Mouse (Mus musculus): ENCODE measurements around the gene 1700019N19Rik. TPM values are rescaled to one million over a fixed set of nuclear protein-coding genes. Genes with fewer than 3 reads are reported as not detected.
A peak's percentile ranks its signal among the peaks of the same experiment; 100 is the strongest.

Gene 1700019N19Rik
- total and polyA plus RNA-seq, 2 experiments from 2014 or later = not detected

- Histone ChIP-seq H3K27ac (ENCODE audit: low read depth, low read length) (no peak overlapping the region), H3K36me3 (ENCODE audit: insufficient read depth, low read length) (no peaks in the 10 kb centered on the region), H3K4me3 (ENCODE audit: low read depth, low read length) (no peak overlapping the region), H3K9me3 (ENCODE audit: low read length) (no peaks in the 10 kb centered on the region), H3K9ac (replicated peaks; ENCODE audit: low read length, poor library complexity, severe bottlenecking) (no peak overlapping the region), H3K4me2 (ENCODE audit: low read depth, low read length, poor library complexity, severe bottlenecking) (no peak overlapping the region), H3K27me3 (ENCODE audit: insufficient read depth, low read length) (no peaks in the 10 kb centered on the region), H3K4me1 (ENCODE audit: insufficient read depth, low read length) (0 out of 2 replicates have a peak, but pooled peaks cover 15% of the 10 kb centered on the region)
- no peak for ATAC-seq (ENCODE audit: low FRiP score)
- no peak for TF ChIP-seq CTCF (IDR thresholded peaks at IDR 0.05)
- WGBS = 64% methylated on average over 13 of the region's 13 CpGs
- peak; percentile 30 for DNase-seq (ENCODE audit: low spot score)
These were observed 39.4 kb upstream of the 1700019N19Rik start for GRCm38 (mm10) chr19:58833639-58834180.

DNA sequence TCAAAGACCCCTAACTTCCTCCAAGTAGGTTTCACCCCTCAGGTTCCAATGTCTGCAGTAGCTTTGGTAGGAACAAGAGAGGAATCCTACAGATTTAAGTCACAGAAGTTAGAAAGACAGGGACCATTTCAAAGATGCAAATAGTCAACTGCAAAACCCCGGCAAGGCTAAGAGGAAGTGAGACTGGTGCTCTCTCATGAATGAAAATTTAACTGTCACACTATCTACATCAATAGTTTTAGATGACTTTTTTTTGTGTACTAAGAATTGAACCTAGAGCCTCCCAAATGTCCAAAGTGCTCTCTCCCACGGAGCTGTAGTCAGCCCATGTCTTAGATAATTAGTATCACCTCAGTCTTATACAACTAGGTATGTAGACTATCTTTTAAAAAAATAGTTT, 38.7 kb upstream of the 1700019N19Rik start:
- no peak for ATAC-seq (ENCODE audit: low FRiP score)
- H3K4me2 ChIP-seq (ENCODE audit: low read depth, low read length, poor library complexity, severe bottlenecking) = no peak overlapping the region
- H3K9me3 ChIP-seq (ENCODE audit: low read length) = no peaks in the 10 kb centered on the region
- H3K36me3 ChIP-seq (ENCODE audit: insufficient read depth, low read length) = no peaks in the 10 kb centered on the region
- TF ChIP-seq CTCF (IDR thresholded peaks at IDR 0.05) = no peak
- 79% methylated on average over 2 of the region's 2 CpGs for WGBS
- H3K4me1 ChIP-seq (ENCODE audit: insufficient read depth, low read length) = 0 out of 2 replicates have a peak, but pooled peaks cover 15% of the 10 kb centered on the region
- H3K27ac ChIP-seq (ENCODE audit: low read depth, low read length) = no peak overlapping the region
- no peak overlapping the region for H3K9ac ChIP-seq (replicated peaks; ENCODE audit: low read length, poor library complexity, severe bottlenecking)
- no peaks in the 10 kb centered on the region for H3K27me3 ChIP-seq (ENCODE audit: insufficient read depth, low read length)
- no peak for DNase-seq (ENCODE audit: low spot score)
- H3K4me3 ChIP-seq (ENCODE audit: low read depth, low read length) = no peak overlapping the region

DNA sequence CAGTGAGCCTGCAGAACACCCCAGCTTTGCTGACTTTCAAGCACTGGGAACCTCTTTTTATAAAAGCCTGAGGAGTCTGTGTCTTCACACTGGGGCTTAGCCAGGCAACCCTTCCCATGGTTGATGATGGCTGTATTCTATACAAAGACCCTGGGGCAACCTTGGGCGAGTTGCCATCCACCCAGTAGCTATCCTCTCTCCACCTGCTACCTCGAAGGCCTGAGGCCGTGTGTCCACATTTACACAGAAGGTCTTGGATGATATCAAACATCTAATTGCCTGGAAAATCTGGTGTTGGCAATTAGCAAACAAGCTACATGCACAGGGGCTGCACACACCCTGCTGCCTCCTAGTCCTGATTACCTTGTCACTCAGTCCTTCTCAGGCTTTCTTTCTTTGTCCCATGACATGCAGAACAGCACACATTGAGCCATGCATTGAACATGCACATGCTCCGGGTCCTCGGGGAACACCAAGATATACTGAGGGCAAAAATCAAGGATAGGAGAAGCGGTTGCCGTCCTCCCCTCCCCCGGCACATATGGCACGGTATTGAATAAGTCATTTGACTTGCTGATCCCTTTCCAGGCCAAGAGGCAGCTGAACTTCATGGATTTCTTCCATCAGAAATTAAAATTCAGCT, 37.1 kb upstream of the 1700019N19Rik start:
- Histone ChIP-seq H3K27me3 (ENCODE audit: insufficient read depth, low read length) (no peaks in the 10 kb centered on the region), H3K36me3 (ENCODE audit: insufficient read depth, low read length) (peaks cover 5% of the 10 kb centered on the region; the same call in 1 of the 2 replicates), H3K4me1 (ENCODE audit: insufficient read depth, low read length) (0 out of 2 replicates have a peak, but pooled peaks cover 15% of the 10 kb centered on the region), H3K9me3 (ENCODE audit: low read length) (no peaks in the 10 kb centered on the region), H3K27ac (ENCODE audit: low read depth, low read length) (no peak overlapping the region), H3K4me2 (ENCODE audit: low read depth, low read length, poor library complexity, severe bottlenecking) (no peak overlapping the region), H3K9ac (replicated peaks; ENCODE audit: low read length, poor library complexity, severe bottlenecking) (no peak overlapping the region), H3K4me3 (ENCODE audit: low read depth, low read length) (no peak overlapping the region)
- ATAC-seq (ENCODE audit: low FRiP score) (peak; percentile 6; the same call in 1 of the 2 replicates), DNase-seq (ENCODE audit: low spot score) (peak; percentile 78)
- 50% methylated on average over 9 of the region's 9 CpGs for WGBS
- no peak for TF ChIP-seq CTCF (IDR thresholded peaks at IDR 0.05)

DNA sequence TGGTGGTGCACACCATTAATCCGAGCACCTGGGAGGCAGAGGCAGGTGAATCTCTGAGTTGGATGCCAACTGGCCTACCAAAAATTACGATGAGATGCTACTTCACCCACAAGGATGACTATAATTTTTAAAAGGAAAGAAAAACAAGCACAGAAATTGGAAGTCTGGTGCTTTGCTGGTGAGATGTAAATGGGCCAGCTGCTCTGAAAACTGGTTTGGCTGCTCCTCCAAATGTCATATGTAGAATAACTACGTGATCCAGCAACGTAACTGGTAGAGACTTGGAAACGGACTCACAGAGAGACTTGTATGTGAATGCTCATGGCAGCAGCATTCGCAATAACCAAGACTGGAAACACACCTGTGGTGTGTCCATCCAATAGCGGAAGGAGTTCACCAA, 35.9 kb upstream of the 1700019N19Rik start:
- ATAC-seq (ENCODE audit: low FRiP score) = no peak
- Histone ChIP-seq H3K4me2 (ENCODE audit: low read depth, low read length, poor library complexity, severe bottlenecking) (no peak overlapping the region), H3K4me3 (ENCODE audit: low read depth, low read length) (no peak overlapping the region), H3K27me3 (ENCODE audit: insufficient read depth, low read length) (no peaks in the 10 kb centered on the region), H3K27ac (ENCODE audit: low read depth, low read length) (peak overlapping the region; percentile 32; the same call in 1 of the 2 replicates), H3K9ac (replicated peaks; ENCODE audit: low read length, poor library complexity, severe bottlenecking) (no peak overlapping the region), H3K9me3 (ENCODE audit: low read length) (no peaks in the 10 kb centered on the region), H3K4me1 (ENCODE audit: insufficient read depth, low read length) (0 out of 2 replicates have a peak, but pooled peaks cover 15% of the 10 kb centered on the region), H3K36me3 (ENCODE audit: insufficient read depth, low read length) (peaks cover 11% of the 10 kb centered on the region; the same call in 1 of the 2 replicates)
- TF ChIP-seq CTCF (IDR thresholded peaks at IDR 0.05) = no peak
- DNase-seq (ENCODE audit: low spot score) = no peak
- WGBS = 91% methylated on average over 7 of the region's 7 CpGs

GRCm38 (mm10) chr19:58829575-58829974, 35.3 kb upstream of the 1700019N19Rik start:
- H3K4me3 ChIP-seq (ENCODE audit: low read depth, low read length) = no peak overlapping the region
- DNase-seq (ENCODE audit: low spot score) (peak; percentile 89), ATAC-seq (ENCODE audit: low FRiP score) (peak; percentile 71)
- H3K9ac ChIP-seq (replicated peaks; ENCODE audit: low read length, poor library complexity, severe bottlenecking) = no peak overlapping the region
- peaks cover 17% of the 10 kb centered on the region; the same call in 1 of the 2 replicates for H3K36me3 ChIP-seq (ENCODE audit: insufficient read depth, low read length)
- H3K4me2 ChIP-seq (ENCODE audit: low read depth, low read length, poor library complexity, severe bottlenecking) = no peak overlapping the region
- H3K9me3 ChIP-seq (ENCODE audit: low read length) = no peaks in the 10 kb centered on the region
- H3K27me3 ChIP-seq (ENCODE audit: insufficient read depth, low read length) = no peaks in the 10 kb centered on the region
- 29% methylated on average over 5 of the region's 5 CpGs for WGBS
- no peak for TF ChIP-seq CTCF (IDR thresholded peaks at IDR 0.05)
- H3K27ac ChIP-seq (ENCODE audit: low read depth, low read length) = peak overlapping the region; percentile 32; the same call in 1 of the 2 replicates
- H3K4me1 ChIP-seq (ENCODE audit: insufficient read depth, low read length) = 0 out of 2 replicates have a peak, but pooled peaks cover 15% of the 10 kb centered on the region

DNA sequence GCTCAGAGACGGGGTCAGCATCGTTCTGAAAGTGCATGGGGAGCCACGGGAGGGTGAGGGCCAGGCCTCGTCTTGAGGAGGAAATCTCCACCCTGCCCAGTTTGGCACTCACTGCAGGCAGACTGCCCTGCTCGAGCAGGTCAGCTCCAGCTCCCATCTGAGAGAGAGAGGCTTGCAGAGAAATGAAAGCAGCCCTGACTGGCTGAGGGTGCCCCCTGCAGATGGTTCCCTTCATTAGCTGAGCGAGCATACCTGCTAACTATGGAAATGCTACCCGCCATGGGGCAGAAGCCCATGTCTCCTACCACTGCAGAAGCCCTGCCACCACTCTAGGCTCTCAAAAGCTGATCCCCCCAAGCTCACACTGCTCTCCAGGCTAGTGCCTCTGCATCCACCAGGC, 33.4 kb upstream of the 1700019N19Rik start:
- no peaks in the 10 kb centered on the region for H3K27me3 ChIP-seq (ENCODE audit: insufficient read depth, low read length)
- no peak overlapping the region for H3K27ac ChIP-seq (ENCODE audit: low read depth, low read length)
- H3K9ac ChIP-seq (replicated peaks; ENCODE audit: low read length, poor library complexity, severe bottlenecking) = no peak overlapping the region
- 0 out of 2 replicates have a peak, but pooled peaks cover 15% of the 10 kb centered on the region for H3K4me1 ChIP-seq (ENCODE audit: insufficient read depth, low read length)
- ATAC-seq (ENCODE audit: low FRiP score) (no peak), DNase-seq (ENCODE audit: low spot score) (no peak)
- 58% methylated on average over 7 of the region's 7 CpGs for WGBS
- peaks cover 21% of the 10 kb centered on the region; the same call in 1 of the 2 replicates for H3K36me3 ChIP-seq (ENCODE audit: insufficient read depth, low read length)
- H3K4me2 ChIP-seq (ENCODE audit: low read depth, low read length, poor library complexity, severe bottlenecking) = no peak overlapping the region
- TF ChIP-seq CTCF (IDR thresholded peaks at IDR 0.05) = no peak
- H3K9me3 ChIP-seq (ENCODE audit: low read length) = no peaks in the 10 kb centered on the region
- no peak overlapping the region for H3K4me3 ChIP-seq (ENCODE audit: low read depth, low read length)

Data from midbrain, postnatal 0 days (tissue).